Mouse (Mus musculus): ENCODE measurements at regions not wholly inside any gene's neighbourhood (a gene's known extent, or its start where the extent isn't known, plus 50 kb on each side); places are given as distances from the start of the nearest gene placed in this dataset.

DNA sequence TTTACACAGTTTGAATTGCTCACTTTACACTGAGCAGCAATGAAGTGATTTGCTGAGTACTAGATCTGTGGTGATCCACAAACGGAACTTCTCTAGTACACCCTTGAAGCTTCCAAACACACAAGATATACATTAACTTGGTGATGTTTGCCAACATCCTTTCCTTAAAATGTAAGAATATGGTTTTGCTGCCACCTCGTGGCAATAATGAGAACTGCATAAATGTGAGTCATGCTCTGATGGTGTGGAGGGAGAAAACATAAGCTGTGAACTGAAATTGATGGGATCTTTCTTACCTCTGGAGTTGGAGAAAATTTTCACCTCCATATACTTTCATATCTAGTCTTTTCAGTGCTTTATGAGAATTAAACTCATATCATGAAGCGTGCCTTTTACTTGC is 51.6 kb downstream of the Bex3 start:
- 10% methylated on average over 3 of the region's 3 CpGs for WGBS
- no peak overlapping the region for H3K4me2 ChIP-seq (ENCODE audit: low read depth, low read length, poor library complexity, severe bottlenecking)
- H3K9me3 ChIP-seq (ENCODE audit: low read length), result no peaks in the 10 kb centered on the region
- H3K27ac ChIP-seq (ENCODE audit: low read depth, low read length), result no peak overlapping the region
- H3K27me3 ChIP-seq (ENCODE audit: insufficient read depth, low read length), result no peaks in the 10 kb centered on the region
- H3K36me3 ChIP-seq (ENCODE audit: insufficient read depth, low read length), result no peaks in the 10 kb centered on the region
- H3K4me3 ChIP-seq (ENCODE audit: low read depth, low read length), result no peak overlapping the region
- TF ChIP-seq CTCF (IDR thresholded peaks at IDR 0.05), result peak; percentile 85
- H3K4me1 ChIP-seq (ENCODE audit: insufficient read depth, low read length), result no peaks in the 10 kb centered on the region
- H3K9ac ChIP-seq (replicated peaks; ENCODE audit: low read length, poor library complexity, severe bottlenecking), result no peak overlapping the region
- ATAC-seq (ENCODE audit: low FRiP score) (no peak), DNase-seq (ENCODE audit: low spot score) (peak; percentile 61)

- 27% methylated on average over 2 of the region's 2 CpGs for WGBS
- no peaks in the 10 kb centered on the region for H3K4me1 ChIP-seq (ENCODE audit: insufficient read depth, low read length)
- H3K36me3 ChIP-seq (ENCODE audit: insufficient read depth, low read length), result no peaks in the 10 kb centered on the region
- no peak overlapping the region for H3K4me3 ChIP-seq (ENCODE audit: low read depth, low read length)
- DNase-seq (ENCODE audit: low spot score), result peak; percentile 8
- H3K27me3 ChIP-seq (ENCODE audit: insufficient read depth, low read length), result no peaks in the 10 kb centered on the region
- no peak for TF ChIP-seq CTCF (IDR thresholded peaks at IDR 0.05)
- no peak for ATAC-seq (ENCODE audit: low FRiP score)
- no peaks in the 10 kb centered on the region for H3K9me3 ChIP-seq (ENCODE audit: low read length)
- H3K9ac ChIP-seq (replicated peaks; ENCODE audit: low read length, poor library complexity, severe bottlenecking), result no peak overlapping the region
- no peak overlapping the region for H3K27ac ChIP-seq (ENCODE audit: low read depth, low read length)
- no peak overlapping the region for H3K4me2 ChIP-seq (ENCODE audit: low read depth, low read length, poor library complexity, severe bottlenecking)
These were observed 95.8 kb downstream of the Bex3 start for GRCm38 (mm10) chrX:136365809-136366208.
